Mouse (Mus musculus) megakaryocyte-erythroid progenitor cell, adult 5-6 weeks (primary cell): ENCODE results near the gene 1700025G04Rik. TPM values are rescaled to one million over a fixed set of nuclear protein-coding genes. Genes with fewer than 3 reads are reported as not detected.

ENCODE experiments used
- ATAC-seq: replicated peaks from 2 replicates; pipeline ENCODE4 v1.8.0; 2016; ENCODE audit warnings: mild to moderate bottlenecking, inconsistent platforms; ENCODE audit not compliant: severe bottlenecking, poor library complexity, low FRiP score, low TSS enrichment
- total RNA-seq, 2 experiments: library from RNA; stranded (forward) in 1 of 2; stranded (reverse) in 1 of 2; fragments of 200-1000, 215-1000 nt in 1 of 2; fragments of >200 nt in 1 of 2; fragmentation: Nextera tagmentation in 1 of 2; gene quantifications; 2 replicates each; pipeline ENCODE4 v1.2.3; 2014 to 2017

Gene 1700025G04Rik
- total RNA-seq, 2 experiments from 2014 or later = 0.04 to 2.0 TPM

- no peak for ATAC-seq
These were observed 208.7 kb downstream of the 1700025G04Rik start for GRCm38 (mm10) chr1:151881253-151881652.

DNA sequence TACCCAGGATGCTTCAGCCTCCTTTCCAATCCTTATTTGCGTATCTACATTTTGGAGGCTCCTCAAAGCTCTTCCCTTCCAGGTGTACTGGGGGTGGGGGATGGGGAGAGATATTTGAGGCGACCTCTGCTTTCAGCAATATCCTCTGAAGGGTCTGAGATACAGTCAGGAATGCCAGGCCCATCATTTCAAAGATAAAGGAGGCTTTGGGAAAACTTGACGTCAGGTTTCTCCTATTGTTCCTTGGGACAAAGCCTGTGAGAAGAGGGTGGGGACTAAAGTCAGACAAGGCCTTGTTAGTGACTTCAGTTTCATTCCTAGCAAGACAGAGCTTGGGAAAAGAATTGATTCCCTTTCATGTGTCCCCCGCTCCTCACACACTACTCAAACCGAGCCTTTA lies 209.2 kb downstream of the 1700025G04Rik start:
- no peak for ATAC-seq

DNA sequence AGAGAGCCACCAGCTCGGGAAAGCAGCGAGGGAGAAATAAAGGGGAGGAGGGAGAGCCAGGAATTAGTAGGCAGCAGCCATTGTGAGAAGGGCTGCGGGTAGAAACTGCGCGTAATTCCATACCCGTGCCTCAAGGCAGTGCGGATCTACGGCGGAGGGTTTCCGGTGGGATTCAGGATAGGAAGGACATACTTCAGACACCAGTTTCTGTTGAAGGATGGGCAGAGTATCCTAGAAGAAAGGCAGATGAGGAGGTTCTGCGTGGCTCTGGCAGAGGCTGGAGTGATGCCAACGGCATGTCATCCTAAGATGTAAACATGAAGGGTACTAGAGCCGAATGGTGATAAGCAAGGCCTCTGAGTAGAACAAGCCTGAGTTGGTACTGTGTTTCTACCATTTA lies 210.0 kb downstream of the 1700025G04Rik start:
- ATAC-seq = no peak

- no peak for ATAC-seq
These were observed 210.5 kb downstream of the 1700025G04Rik start for GRCm38 (mm10) chr1:151879308-151879850.

DNA sequence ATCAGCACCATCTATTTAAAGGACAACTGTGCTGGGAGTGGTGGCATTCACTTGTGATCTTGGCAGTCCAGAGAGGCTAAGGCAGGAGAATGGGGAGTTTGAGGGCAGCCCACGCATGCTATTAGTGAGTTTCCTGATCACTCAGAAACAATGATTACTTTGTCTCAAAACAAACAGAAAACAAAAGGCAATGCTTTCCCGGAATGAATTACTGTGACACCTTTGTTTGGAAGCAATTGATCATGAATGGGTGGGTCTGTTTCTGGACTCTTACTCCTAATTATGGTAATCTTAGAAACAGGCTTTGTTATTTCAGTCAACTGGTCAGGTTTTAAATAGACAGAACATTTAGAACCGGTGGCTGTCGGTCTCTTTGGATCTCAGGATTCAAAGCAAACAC lies 211.5 kb downstream of the 1700025G04Rik start:
- ATAC-seq = no peak

- ATAC-seq = no peak
These were observed 217.0 kb downstream of the 1700025G04Rik start for GRCm38 (mm10) chr1:151872971-151873370.

DNA sequence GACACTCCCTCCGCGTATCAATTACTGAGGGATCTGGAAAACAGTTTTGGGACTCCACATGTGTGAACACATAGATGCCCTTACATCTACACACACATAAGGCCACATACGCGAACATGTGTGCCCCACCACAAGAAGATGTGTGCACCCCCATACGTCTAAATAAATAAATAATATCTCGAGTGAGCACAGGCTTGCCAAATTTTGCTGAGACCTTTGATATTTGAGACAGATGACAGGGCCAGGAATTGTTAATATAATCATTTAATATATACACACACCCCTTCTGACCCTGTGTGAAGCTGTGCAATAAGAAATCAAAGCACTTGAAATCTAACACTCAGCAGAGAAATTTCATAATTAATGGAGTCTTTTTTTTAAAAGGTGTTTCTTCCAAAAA lies 225.6 kb downstream of the 1700025G04Rik start:
- ATAC-seq = no peak

DNA sequence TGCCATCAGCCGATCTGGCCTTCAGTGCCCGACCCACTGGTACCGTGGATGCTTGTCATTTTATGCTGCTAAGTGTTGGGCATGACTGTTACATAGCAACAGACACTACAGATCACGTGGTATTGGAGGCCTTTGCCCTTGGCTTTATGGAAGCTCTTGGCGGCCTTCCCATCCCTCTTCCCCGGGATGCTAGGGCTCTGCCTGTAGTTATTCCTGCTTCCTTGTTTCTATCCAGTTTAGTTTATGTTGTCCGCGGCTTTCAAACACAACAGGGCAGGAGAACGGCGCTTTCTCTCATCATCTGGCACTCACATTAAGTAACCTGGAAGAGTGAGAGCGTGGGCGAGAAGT lies 226.2 kb downstream of the 1700025G04Rik start:
- ATAC-seq = no peak

GRCm38 (mm10) chr1:151863135-151863796 lies 226.7 kb downstream of the 1700025G04Rik start:
- ATAC-seq = no peak

DNA sequence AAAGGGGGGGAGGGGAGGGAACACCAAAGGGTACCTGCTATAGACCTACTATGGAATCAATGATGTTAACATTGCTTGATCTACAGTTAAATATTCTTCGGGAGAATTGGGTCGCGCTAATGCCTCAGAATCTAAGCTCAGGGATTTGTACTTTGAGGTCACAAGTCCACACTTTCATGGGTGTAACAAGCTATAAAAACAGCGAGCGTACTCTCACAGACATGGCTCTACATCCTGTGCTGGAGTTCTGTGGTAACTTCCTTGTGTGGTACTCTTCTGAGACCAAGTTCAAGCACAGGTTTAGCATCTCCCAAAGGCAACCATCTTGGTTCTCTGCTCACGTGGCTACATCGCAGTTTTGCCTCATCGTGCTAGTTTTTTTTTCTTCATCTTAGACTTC lies 227.8 kb downstream of the 1700025G04Rik start:
- ATAC-seq = no peak

DNA sequence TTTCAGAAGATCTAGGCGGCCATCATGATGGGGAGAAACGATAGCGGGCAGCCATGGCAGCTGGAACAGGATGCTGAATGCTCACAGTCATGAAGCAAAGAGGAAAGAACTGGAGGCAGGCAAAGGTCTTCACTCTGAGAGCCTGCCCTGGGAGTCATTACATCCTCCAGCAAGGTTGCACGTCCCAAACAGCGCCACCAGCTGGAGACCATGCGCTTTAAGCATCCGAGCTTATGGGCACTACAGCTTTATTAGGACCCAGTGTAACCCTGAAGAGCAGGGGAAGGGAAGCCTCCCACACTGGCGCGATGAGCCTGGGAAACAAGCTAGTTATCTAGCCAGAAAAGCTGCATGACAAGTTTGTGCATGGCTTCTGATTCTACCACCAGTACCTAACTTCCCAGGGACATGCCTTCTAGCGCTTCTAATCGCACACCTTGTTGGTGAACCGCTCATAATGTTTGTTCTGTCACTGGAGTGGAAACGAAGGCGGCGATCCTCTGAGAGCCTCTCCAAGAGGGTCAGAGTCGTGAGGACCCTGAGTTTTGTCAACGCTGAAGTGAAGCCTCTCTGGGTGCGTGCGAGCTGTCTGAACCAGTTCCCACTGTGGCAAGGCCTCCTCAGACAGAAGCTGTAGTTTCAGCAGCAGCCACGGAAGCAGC lies 228.5 kb downstream of the 1700025G04Rik start:
- ATAC-seq = no peak

DNA sequence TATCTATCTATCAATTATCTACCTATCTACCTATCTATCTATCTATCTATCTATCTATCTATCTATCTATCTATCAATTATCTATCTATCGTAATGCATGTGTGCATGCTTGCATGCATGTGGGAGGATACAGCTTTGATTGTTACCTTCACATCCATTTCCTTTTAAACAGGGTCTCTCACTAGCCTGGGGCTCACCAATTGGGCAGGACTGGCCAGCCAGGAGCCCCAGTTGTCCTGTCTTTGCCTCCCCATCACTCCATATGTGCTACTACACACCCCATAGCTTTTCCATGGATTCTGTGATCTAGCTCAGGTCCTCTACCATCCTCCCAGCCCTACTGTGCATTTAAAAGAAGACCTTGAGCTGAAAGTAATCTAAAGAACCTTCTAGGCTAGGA lies 231.5 kb downstream of the 1700025G04Rik start:
- ATAC-seq = no peak

DNA sequence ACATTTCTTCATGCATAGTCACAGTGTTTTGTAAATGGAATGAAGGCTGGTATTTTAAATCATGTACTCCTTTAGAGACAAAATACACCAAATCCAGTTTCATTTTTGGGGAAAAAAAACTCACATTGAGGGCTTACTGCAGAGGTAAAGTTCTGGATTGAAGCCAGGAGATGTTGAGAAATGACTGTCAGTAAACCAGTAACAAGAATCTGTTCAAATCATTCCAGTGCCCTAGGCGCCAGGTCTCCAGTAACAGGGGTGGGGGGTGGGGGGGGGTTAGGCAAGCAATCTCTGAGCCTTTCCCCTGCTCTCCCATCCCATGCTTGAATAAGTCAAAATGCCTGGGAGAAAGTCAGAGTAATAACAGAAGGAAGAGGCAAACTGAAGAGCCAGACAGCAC lies 234.4 kb downstream of the 1700025G04Rik start:
- no peak for ATAC-seq

DNA sequence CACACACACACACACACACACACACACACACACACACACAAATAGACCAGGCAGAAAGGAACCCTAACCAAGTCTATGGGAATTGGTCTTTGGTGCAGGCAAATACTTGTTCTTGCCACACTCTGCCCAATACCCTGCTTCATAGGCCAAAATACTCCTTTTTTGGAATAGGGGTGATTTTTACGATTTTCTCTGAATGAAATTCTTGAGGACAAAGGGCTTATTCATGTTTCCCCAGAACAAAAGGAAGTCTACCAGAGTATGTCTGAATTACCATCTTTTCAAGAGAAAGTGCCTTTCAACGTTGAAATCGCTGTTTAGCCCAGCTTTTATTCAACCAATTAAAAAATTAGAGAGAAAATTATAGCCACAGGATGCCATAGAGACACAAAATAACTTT lies 237.9 kb downstream of the 1700025G04Rik start:
- no peak for ATAC-seq

- ATAC-seq = no peak
These were observed 238.7 kb downstream of the 1700025G04Rik start for GRCm38 (mm10) chr1:151851051-151851848.

GRCm38 (mm10) chr1:151849993-151850608 lies 239.8 kb downstream of the 1700025G04Rik start:
- ATAC-seq = no peak

DNA sequence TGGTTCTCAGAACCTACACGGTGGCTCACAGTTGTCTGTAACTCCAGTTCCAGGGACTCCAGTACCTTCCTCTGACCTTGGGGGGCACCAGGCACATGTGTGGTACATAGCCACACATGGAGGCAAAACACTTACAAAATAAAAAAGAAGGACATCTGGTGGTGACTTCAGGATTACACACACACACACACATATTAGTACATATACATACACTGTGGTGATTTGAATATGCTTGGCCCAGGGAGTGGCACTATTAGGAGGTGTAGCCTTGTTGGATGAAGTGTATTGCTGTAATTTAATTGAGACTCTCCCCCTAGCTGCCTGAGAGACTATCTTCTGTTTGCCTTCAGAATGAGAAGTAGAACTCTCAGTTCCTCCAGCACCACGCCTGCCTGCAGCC lies 241.6 kb downstream of the 1700025G04Rik start:
- no peak for ATAC-seq

DNA sequence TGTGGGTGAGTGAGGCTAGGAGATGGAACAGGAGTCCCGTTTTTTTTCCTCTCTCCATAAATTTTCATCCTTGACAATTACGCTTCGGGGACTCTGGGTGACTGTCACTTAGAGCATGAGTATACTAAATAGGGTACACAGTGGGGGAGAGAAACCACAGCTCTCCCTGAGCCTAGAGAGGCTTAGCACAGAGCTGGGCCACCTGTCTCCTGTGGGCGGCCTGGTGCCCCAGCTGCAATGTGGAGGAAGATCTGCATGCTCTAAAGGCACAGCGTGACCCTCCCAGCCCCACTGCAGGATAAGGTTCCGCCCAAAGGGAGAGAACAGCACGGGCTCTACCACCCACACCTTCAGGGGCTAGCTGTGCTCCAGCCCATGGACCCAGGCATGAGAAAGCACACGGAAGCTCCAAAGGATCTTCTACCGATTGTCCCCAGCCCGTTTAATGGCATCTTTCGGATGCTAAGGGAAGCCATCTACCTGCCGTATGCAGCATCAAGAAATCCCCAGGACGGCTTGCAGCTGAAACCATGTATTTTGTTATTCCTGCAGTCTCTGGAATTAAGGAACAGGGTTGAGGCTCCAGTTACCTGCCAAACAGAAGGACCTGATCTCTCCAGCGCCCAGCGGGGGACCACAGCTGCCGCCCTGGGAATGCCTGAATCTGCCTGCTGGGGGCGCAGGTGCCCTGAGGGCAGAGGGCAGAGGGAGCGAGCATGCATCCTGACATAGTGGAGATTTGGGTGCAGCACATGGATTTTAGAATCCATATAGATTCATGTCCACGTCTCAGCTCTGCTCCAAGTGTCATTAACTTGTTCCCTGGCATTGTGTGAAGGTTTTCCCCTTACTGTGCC lies 243.8 kb downstream of the 1700025G04Rik start:
- ATAC-seq = no peak

- ATAC-seq = no peak
These were observed 244.6 kb downstream of the 1700025G04Rik start for GRCm38 (mm10) chr1:151845252-151845832.
